Mouse (Mus musculus) ovary, postnatal 14 days (tissue): ENCODE measurements around the gene Ahsg.

Experiments
- DNase-seq: peaks from one replicate; pipeline ENCODE4 v3.0.0; 2022; ENCODE audit warnings: low spot score

Gene Ahsg

DNA sequence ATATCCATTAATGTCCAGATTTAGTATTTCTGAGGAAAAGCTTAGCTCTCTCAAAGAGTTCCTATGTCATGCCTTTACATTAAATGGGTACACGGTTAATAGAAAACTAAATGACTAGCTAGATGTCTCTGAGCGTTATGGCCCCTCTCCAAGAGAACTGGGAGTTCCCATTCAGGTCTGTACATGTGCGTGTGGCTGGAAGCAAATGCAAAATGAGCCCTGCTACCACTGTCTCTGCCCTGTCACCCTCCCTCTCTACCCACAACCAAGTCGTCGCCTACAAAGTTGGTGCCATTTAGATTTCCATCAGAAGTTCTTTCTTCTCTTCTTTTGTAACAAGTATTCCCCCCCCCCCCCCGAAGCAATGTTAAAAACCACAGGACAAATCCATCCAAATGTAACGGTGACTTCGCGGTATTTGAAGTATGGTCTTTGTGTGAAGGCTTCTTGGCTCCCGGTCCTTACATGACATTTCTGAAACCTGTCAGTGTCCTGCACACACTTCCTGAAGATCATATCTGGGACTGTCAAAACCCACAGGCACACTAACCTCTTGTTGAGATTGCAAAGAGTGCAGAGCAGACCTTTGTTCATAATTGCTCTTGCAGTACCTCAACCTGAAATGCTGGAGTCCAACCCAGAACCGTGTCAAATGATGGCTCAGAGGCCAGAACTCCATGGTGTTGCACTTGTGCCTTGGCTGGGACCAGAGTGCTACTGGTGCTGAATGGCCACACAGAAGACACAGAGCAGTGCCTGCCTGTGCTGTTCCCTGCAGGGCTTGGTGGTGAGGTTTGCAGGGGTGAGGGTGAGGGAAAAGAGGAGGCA, at the start of gene Ahsg:
Gene Ahsg, plus strand, starts transcription at position 595 of the 828 bp plus-strand sequence.
- no peak for DNase-seq

DNA sequence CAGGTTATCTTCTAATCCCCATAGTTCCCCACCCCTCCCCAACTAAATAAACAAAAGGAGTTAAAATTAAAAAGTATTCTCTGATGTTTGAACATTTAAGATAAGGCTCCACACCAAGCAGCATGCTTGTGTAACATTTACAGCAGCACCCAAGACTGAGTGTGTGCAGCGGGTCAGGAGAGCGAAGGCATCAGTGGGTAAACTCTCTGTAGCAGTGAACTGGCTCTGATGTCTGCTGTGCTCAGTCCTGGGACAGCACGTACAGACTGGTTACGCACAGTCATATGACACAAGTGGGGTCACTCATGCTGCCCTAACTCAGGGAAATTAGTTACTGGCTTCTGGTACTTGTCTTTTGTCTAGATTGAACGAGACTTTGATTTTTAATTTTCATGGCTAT, 48.2 kb upstream of the Ahsg start:
- no peak for DNase-seq

DNA sequence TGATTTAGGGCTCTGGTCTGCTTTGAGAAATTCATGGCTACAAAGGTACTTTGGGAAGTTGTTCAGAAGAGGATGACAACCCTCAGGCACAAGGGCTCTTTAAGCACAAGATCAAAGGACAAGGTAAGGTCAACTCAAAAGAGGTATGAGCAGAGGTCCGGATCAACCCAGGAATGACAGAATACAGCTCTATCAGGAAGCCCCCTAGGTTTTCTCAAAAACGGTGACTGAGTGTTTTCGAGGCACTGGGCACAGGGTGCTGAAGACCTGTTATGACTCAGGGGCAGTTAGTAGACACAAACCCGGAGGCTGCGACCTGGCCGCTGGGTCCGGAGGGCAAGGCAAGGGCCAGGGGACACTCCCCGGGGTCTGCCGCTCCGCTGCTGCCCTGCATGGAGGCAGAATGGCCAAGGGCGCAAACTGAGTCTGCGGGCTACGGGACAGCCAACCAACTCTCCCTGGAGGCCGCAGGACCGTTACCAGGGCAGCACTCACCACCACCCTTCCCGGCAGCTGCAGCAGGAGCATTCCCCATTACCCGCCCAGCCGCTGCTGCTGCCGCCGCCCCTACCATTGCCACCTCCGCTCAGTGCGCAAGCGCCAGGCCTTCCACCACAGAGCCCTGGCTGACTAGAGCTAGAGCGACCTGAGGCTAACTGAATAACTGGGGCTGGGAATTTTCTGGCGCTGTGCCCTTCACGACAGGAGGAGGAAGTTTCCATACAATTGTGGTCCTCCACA, 46.8 kb upstream of the Ahsg start:
- peak; percentile 64 for DNase-seq

DNA sequence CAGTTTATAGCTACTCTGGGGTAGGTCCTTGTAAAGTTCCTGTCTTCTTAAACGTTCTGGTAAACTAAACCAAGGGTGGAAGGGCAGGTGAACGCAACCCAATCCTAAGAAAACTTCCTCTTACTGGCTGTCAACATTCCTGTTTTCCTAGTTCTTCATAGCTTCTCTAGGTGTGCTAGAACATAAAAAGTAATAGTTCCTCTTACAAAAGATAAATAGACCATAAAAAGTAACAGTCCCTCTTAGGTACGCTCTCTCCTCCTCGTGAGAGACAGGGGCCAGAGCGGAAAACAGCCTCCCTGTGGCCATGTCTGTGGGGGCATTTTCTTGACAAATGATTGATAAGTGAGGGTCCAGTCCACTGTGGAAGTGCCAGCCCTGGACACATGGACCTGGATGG, 46.2 kb upstream of the Ahsg start:
- DNase-seq, result no peak

DNA sequence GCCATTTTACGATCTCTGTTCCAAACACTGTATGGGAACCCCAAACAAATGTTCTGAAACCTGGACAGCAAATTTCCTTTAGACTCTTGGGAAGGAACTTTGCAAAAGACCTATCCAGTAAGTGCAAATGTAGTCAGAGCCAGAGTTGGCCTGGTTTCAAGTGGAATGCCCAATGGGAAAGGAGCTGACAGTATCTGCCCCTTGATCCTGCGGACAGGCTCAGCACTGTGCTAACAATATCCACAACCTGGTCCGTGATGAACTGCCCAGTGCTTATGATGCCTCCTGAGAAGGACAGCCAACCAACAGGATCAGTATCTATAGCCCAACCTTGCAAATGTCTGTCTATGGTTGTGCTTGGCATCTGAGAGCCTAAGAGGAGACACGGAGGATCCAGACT, 45.6 kb upstream of the Ahsg start:
- no peak for DNase-seq

DNA sequence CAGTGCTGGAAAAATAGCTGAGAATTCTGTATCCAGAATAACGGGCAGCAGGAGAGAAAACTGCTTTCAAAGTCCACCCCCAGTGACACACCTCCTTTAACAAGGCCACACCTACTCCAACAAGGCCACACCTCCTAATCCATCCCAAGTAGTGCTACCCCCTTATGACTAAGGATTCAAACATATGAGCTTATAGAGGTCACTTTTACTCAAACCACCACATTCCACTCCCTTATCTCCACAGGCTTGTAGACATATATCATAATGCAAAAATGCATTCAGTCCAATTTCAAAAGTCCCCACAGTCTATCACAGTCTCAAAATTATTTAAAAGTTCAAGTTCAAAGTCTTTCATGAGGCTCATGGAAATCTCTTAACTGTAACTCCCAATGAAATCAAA, 43.4 kb upstream of the Ahsg start:
- DNase-seq, result no peak

DNA sequence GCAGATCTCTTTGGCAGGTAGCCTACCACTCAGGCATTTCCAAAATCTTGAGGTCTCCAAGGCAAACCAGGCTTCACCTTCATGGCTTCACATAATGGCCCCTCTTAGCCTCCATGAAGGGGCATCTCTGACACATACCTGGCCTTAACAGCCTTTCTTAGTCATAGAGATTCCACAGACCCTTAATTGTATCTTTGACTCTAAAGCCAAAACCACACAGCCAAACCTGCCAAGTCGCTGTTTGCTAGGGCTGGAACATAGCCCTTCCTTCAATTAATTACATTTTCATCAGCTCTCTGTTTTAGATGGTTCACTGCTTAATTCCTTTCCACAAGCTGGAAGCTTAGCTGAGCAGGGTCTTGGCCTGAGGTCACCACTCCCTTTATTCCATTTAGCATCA, 42.7 kb upstream of the Ahsg start:
- DNase-seq, result no peak

DNA sequence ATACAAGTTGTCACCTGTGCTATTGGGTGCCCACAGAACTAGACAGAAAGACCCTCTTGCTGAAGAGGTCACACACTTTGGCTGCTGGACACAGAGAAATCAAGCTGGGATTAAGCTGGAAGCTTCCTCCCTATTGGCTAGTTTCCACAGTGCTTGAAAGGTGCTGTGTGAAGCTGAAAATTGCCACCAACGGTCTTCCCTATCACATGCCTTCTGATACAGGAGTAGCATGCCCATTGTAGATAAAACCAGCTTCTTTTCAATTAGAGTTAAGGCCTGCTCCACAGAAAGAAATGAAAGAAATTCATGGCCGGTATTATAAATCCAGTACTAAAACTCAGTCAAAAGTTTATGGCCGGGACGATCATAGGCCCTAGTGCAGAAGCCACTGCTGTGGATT, 38.4 kb upstream of the Ahsg start:
- DNase-seq, result no peak

DNA sequence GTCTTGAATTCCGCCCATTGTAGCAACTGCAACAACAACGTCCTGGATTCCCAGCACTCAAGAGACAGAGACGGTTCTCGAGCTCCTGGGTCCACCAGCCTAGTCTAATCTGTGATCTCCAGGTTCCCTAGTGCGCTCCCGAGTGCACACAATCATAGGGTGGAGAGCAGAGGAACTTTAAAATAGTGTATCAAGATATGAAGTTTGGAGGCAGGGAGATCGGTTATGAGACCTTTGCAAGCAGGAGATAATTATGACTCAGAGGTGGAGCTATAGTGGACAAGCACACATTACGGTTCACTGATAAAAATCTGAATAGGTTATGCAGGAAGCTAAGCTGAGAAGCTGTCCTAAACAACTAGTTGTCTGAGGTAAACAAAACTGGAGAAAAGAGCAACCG, 34.3 kb upstream of the Ahsg start:
- DNase-seq, result no peak

DNA sequence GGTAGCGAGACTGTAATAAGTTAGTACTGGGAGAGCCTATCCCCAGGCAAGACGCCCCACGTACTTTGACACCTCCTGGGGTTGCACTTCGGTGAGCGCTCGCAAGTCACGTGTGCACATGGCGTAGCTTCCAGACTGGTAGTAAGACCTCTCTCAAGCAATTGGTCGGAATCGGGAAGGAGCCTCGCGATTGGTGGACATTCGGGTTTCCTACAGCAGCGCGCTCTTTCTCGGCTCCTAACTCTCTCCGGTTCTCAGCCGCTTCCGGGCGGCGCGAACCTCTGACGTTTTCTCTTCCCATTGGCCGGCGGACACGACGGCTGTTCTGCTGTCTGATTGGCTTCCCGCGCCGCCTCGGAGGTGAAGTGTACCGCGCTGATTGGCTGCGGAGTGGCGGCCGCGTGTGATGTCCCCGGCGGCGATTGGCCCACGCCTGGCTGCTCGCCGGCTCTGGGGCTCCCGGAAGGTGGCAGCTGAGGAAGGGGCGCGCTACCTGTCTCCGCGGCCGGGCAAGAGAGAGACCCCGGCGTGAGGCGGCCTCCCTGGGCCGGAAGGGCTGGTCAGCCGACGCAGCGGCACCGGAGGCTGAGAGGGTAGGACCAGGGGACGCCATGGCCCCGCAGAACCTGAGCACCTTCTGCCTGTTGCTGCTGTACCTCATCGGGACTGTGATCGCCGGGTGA, 33.5 kb upstream of the Ahsg start, which contains the start of the genes Tbccd1 and Dnajb11:
Gene Tbccd1, minus strand, starts transcription at position 239 of the 683 bp plus-strand sequence.
Gene Dnajb11, plus strand, starts transcription at position 415 of the 683 bp plus-strand sequence.
- peak; percentile 97 for DNase-seq

DNA sequence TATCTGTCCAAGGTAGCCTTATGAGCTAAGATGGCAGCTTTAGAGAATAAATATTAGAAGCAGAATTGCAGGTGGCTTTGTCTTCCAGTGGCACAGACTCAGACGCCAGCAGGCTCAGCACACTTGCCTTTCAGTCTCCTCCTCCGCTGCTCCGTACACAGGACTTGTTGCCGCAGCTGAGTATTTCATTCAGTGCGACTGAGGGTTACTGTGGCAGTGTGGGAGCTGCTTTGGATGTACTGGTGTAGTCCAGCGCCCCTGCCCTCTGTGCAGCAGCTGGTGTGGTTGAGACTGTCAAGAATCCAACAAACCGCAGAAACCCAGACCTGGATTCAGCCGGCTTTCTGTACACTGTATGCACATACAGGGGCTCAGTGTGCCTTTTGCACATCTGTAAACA, 18.7 kb upstream of the Ahsg start:
- DNase-seq, result no peak

DNA sequence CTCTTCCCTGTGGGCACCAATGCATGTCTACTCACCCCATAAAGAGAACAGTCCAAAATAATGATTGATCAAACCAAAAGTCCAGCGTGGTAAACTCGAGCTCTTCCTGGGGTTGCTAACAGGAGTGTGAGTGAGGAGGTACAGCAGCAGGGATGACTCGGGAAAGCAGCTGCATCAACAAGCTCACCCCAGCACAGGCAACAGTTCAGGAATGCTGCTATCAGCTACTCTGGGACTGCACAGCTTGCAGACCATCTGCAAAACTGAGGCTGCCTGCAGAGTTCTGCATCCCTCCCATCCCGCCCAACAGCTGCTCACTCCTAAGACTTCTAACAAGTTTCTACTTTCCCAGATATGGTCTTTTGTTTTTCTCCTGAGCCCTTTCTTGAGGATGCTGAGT, 17.7 kb upstream of the Ahsg start:
- DNase-seq, result no peak

DNA sequence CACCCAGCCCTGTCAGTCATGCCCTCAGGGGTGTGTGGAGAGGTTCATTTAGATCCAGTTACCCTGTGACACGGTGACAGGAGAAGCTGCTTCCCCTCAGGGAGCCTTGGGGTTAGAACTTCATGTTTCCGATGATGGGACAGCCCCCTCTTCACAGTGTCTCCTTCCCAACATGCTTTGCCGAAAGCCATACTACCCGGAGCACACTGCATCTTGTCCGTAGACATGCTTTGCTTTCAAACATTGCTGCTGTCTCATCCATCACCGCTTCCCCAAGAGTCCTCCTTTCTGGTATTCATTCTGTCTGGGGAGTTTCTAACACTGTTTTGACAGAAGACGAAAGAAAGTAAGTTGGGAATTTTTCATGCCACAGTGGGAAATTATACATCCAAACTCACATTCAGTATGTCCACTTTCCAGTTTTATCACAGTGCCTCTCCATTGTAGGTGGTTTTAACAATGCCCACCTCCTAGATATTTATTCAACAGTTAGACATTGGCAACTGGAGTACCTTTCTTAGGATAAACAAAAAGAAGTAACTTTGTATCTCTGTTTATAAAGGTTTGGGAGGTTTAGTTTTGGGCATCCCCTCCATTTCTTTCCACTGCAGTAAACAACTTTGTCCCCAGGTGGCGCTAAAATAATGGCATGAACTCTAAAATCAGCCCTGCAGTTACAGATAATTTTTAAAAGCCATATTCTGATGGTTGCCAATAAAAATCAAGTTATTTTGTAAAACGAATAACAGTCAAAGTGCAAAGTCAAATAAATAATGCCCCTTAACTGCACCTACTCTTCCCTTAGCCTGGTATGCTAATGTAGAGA, 14.6 kb upstream of the Ahsg start:
- peak; percentile 32 for DNase-seq

DNA sequence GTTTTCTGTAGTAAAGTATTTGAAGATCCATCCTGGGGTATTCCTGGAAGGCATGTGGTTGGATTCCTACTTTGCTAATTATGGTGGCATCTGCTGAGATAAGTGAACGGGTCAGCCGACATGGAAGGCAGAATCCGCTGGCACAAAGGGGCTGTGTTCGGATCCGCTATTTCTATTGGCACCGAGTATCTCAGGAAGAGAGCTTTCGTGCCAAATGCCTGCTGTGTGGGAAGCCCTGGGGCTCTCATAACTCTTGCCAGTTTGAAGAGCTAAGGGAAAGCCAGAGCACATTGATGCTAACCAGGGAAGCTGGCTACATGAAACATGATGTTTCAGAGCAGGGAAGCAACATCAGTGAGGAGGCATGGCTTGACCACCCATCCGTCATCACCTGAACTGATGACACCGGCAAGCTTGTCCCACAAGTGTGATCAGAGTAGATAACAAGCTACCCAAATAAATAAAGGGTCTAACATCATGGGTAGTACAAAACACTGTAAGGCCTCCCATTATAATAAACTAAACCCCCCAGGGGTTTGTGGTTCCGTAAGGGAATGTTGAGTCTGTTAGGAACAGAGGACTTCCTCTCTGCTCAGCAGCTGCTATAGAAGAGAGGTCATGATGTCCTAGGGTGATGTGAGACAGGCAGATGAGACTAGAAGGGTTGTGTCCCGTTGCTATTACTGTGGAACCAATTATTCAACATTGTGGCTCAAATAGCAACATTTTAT, 13.3 kb upstream of the Ahsg start:
- no peak for DNase-seq

DNA sequence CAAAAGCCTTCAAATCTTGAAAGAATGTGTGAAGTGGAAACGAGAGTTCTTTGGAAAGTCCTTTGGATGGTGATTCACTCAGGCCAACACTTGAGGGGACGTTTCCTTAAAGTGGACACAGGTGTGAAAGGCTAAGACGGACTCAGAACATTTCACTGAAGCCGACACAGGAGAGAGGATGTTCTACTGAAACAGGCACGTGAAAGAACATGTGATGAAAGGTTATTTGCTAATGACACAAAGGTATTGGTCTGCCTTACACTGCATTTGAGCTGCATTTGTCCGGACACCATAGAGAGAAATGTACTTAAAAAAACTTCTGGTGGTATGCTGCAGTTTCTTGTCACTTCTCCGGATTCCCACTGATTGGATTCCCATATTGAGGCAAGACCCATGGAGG, 12.4 kb upstream of the Ahsg start:
- DNase-seq, result no peak

DNA sequence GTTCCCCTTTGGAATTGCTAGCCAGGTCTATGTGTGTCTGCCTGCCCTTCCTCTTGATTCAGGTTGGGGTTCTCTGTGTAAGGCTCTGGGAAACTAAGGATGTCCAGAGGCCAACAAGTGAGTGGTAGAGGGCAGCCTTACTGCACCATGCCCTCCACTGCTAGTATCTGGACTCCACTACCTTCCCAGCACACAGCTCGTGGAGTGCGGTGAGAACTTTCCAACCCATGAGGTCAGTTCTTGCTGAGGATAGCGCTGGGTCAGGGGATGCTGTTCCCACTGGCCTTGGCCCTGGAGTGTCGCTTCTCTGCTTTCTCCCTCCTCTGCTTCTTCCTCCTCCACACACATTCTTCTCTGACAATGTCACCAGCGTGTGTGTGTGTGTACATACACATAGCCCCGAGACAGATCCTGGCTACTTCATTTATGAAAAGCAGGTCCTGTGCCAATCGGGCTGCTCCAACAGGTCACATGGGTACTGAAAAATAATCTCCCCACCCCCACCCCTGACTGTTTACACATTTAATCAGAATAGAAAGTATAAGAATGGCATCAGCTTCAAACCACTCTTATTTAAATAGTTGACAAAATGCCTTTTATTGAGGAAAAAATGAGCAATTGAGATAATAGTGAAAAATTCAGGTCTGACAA, 11.0 kb upstream of the Ahsg start:
- DNase-seq, result no peak

DNA sequence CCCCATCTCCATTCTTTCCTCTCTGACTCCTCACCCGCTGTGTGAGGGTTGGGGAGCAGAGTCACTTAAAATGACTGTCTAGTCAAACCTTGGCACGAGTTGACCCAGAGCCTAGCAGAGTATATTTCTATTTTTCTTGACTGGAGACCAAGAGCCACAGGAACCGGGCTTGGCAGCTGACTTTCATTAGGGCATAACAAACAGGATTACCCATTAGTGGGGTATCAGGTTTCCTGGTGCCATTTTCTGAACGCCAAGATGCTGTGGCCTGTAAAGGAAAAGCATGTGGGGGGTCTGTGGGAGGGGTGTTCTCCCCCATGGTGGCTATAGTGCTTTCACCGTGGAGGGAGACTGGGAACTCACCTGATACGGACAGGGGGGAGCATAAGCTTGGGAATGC, 10.2 kb upstream of the Ahsg start:
- no peak for DNase-seq

DNA sequence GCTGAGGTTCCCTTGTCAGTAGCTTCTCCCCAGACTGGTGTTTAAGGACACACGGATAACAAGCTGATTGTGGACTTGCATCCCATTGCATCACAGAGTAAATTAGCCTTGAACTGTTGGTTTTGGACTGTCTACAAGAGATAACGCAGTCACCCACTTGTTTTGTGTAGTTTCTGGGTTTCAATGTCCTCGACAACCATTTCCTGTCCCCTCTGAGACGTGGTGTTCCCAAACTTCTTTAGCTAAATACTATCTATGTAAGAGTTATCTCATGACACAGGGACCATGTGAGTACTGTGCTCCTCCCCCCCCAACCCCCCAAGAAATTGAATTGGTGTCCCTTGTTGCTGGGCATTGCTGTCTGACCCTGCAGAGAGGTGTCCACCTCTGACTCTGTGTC, 9.6 kb upstream of the Ahsg start:
- DNase-seq, result no peak

DNA sequence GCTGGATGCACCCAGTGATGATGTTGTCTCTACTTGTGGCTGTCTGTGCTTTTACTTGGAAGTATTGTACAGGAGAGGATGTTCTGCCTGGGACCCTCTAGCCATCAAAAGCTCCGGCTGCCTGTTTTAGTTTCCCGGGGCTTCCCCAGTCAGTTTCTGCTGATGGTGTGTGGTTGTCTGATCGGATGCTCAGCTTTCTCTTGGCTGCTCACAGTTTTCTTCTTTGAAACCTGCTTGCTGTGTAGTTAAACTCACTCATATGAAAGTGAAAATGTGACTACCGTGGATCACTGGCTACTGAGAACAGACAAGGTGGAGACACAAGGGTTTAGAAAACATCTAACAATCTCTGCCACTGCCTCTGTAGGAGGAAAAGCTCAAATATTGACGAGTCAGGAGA, 7.6 kb upstream of the Ahsg start:
- DNase-seq, result no peak

DNA sequence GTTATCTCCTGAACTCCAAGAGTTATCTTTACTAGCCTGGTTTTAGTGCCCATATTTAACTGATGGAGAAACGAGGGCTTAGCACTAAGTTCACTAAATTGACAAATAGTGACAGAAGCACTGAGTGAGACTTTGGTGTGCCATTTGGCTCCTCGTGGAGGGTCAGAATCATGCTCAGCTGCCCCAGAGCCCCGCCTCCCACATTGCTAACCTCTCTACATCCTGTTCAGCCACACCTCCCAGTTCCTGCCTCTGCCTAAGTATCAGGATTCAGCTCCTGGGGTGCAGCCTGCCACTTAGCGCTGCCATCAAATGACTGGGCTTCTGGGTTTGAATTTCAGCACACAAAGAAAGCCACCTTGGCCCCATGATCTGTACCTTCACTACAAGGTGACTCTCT, 5.7 kb upstream of the Ahsg start:
- DNase-seq, result no peak

DNA sequence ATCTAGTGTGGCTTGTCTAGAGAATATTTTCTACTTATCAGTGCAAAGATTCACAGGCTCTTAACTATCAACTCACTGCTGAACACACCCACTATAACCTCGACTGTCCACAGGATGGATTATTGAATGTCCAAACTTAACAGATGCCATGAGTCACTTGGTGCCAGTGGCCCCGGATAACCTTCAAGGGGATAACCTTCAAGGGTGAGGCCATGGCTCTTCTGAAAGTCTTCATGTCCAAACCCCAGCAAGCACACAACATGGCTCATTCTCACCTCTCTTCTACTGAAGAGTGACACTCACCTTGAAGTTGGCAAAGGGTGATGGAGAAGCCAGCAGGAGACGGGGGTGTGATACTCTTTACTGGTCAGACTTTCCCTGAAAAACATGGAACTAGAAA, 4.4 kb upstream of the Ahsg start:
- no peak for DNase-seq
